Mouse (Mus musculus) heart, postnatal 0 days (tissue): ENCODE data around the gene Scn8a. TPM values are rescaled to one million over a fixed set of nuclear protein-coding genes. Genes with fewer than 3 reads are reported as not detected.

ENCODE experiments used
- ATAC-seq: fragments of 200-750 bp; cut with Nextera tagmentation; 2 replicates; pipeline ENCODE4 v1.8.0; 2017; ENCODE audit warnings: low read depth, moderate number of reproducible peaks, moderate library complexity; ENCODE audit not compliant: insufficient read depth
- DNase-seq: peaks from one replicate; pipeline ENCODE4 v3.0.0-alpha.2; 2016; ENCODE audit warnings: low spot score
- H3K27ac ChIP-seq: fragments of 300-500 bp; sonication (generic); 2 replicates; pipeline ENCODE4 v1.5.1; 2014; ENCODE audit warnings: low read depth, mild to moderate bottlenecking
- H3K27me3 ChIP-seq: fragments of 300-500 bp; sonication (generic); 2 replicates; pipeline ENCODE4 v1.6.1; 2014; ENCODE audit warnings: low read length, mixed read lengths; ENCODE audit not compliant: control insufficient read depth, insufficient read depth
- H3K36me3 ChIP-seq: fragments of 300-500 bp; sonication (generic); replicated peaks from 2 replicates; pipeline ENCODE4 v1.6.1; 2014; ENCODE audit warnings: low read length, mixed read lengths; ENCODE audit not compliant: control insufficient read depth, insufficient read depth
- H3K4me1 ChIP-seq: fragments of 300-500 bp; sonication (generic); 2 replicates; pipeline ENCODE4 v1.6.1; 2014; ENCODE audit warnings: antibody characterized with exemption; ENCODE audit not compliant: control insufficient read depth, insufficient read depth
- H3K4me2 ChIP-seq: fragments of 300-500 bp; sonication (generic); 2 replicates; pipeline ENCODE4 v1.6.1; 2014; ENCODE audit warnings: low read depth, mild to moderate bottlenecking, low read length, moderate library complexity
- H3K4me3 ChIP-seq: fragments of 300-500 bp; sonication (generic); 2 replicates; pipeline ENCODE4 v1.5.1; 2014; ENCODE audit warnings: low read depth, low read length
- H3K9ac ChIP-seq: fragments of 300-500 bp; sonication (generic); replicated peaks from 2 replicates; pipeline ENCODE4 v1.6.1; 2014; ENCODE audit warnings: low read depth, low read length, mixed read lengths
- H3K9me3 ChIP-seq: fragments of 300-500 bp; sonication (generic); replicated peaks from 2 replicates; pipeline ENCODE4 v1.6.1; 2016; ENCODE audit warnings: low read length; ENCODE audit not compliant: control insufficient read depth
- CTCF ChIP-seq: IDR thresholded peaks from 2 replicates; pipeline ENCODE4 v1.5.1; 2016; ENCODE audit warnings: antibody characterized with exemption, control low read depth, low read depth
- EP300 ChIP-seq: IDR thresholded peaks from 2 replicates; pipeline ENCODE4 v1.6.1; 2016; ENCODE audit warnings: antibody characterized with exemption, low read depth
- WGBS: fragments of 180-500 bp; shearing (Covaris S2); extraction: QIAGEN DNeasy Blood & Tissue Kit; methylation state at CpG from one replicate; pipeline ENCODE4 v1.1.7; 2014; 5-methylcytosine and 5-hydroxymethylcytosine counted together
- polyA plus RNA-seq: library from polyadenylated mRNA; unstranded; fragments of >200 nt; fragmentation: Nextera tagmentation; extraction: Ambion mirVana; gene quantifications from 2 replicates; pipeline ENCODE4 v1.2.1, GENCODE M21; 2015
- total RNA-seq: library from RNA; depleted of rRNA; stranded (reverse); fragments of >200 nt; gene quantifications from 2 replicates; pipeline ENCODE4 v1.2.3, GENCODE M21; 2014; ENCODE audit warnings: low replicate concordance

Gene Scn8a
- total and polyA plus RNA-seq, 2 experiments from 2014 or later = 0.16 TPM; not detected in 1

GRCm38 (mm10) chr15:101070762-101071161 is 201.1 kb downstream of the Scn8a start:
- H3K4me1 ChIP-seq = peaks cover 4% of the 10 kb centered on the region; the same call in 1 of the 2 replicates
- no peak overlapping the region for H3K9ac ChIP-seq
- no peaks in the 10 kb centered on the region for H3K9me3 ChIP-seq
- TF ChIP-seq EP300 = no peak
- TF ChIP-seq CTCF = no peak
- no peaks in the 10 kb centered on the region for H3K36me3 ChIP-seq
- H3K4me2 ChIP-seq = no peak overlapping the region
- peaks cover 4% of the 10 kb centered on the region; the same call in 1 of the 2 replicates for H3K27me3 ChIP-seq
- WGBS = 49% methylated on average over 5 of the region's 5 CpGs
- DNase-seq (no peak), ATAC-seq (no peak)
- no peak overlapping the region for H3K4me3 ChIP-seq
- H3K27ac ChIP-seq = no peak overlapping the region

- H3K27ac ChIP-seq = no peak overlapping the region
- TF ChIP-seq EP300 = no peak
- peaks cover 23% of the 10 kb centered on the region for H3K27me3 ChIP-seq
- no peaks in the 10 kb centered on the region for H3K36me3 ChIP-seq
- H3K4me1 ChIP-seq = peaks cover 4% of the 10 kb centered on the region; the same call in 1 of the 2 replicates
- no peak overlapping the region for H3K4me3 ChIP-seq
- ATAC-seq (no peak), DNase-seq (no peak)
- H3K9ac ChIP-seq = no peak overlapping the region
- WGBS = 38% methylated on average over 2 of the region's 2 CpGs
- H3K4me2 ChIP-seq = no peak overlapping the region
- no peaks in the 10 kb centered on the region for H3K9me3 ChIP-seq
These were observed 203.1 kb downstream of the Scn8a start for GRCm38 (mm10) chr15:101072736-101073135.

GRCm38 (mm10) chr15:101074067-101074466 is 204.4 kb downstream of the Scn8a start:
- H3K4me3 ChIP-seq = no peak overlapping the region
- peaks cover 4% of the 10 kb centered on the region; the same call in 1 of the 2 replicates for H3K4me1 ChIP-seq
- H3K36me3 ChIP-seq = no peaks in the 10 kb centered on the region
- H3K27ac ChIP-seq = no peak overlapping the region
- H3K9me3 ChIP-seq = no peaks in the 10 kb centered on the region
- ATAC-seq = no peak
- peaks cover 30% of the 10 kb centered on the region for H3K27me3 ChIP-seq
- no peak overlapping the region for H3K9ac ChIP-seq
- no peak for DNase-seq
- TF ChIP-seq EP300 = no peak
- no peak for TF ChIP-seq CTCF
- no peak overlapping the region for H3K4me2 ChIP-seq
- WGBS = 74% methylated on average over 5 of the region's 5 CpGs

- ATAC-seq = no peak
These were observed 205.5 kb downstream of the Scn8a start for GRCm38 (mm10) chr15:101075150-101075549.

GRCm38 (mm10) chr15:101075656-101076055 is 206.0 kb downstream of the Scn8a start:
- ATAC-seq (no peak), DNase-seq (no peak)
- Histone ChIP-seq H3K36me3 (no peaks in the 10 kb centered on the region), H3K27ac (no peak overlapping the region), H3K27me3 (peaks cover 40% of the 10 kb centered on the region), H3K9me3 (no peaks in the 10 kb centered on the region), H3K4me2 (no peak overlapping the region), H3K4me1 (peaks cover 4% of the 10 kb centered on the region; the same call in 1 of the 2 replicates), H3K9ac (no peak overlapping the region), H3K4me3 (no peak overlapping the region)
- TF ChIP-seq CTCF (no peak), EP300 (no peak)
- WGBS = 59% methylated on average over 5 of the region's 5 CpGs

More at GRCm38 (mm10) chr15:101075150-101075549, 205.5 kb downstream of the Scn8a start:
- no peak for DNase-seq
- no peak overlapping the region for H3K9ac ChIP-seq
- H3K4me1 ChIP-seq = peaks cover 4% of the 10 kb centered on the region; the same call in 1 of the 2 replicates
- H3K4me3 ChIP-seq = no peak overlapping the region
- no peak overlapping the region for H3K4me2 ChIP-seq
- H3K27me3 ChIP-seq = peaks cover 40% of the 10 kb centered on the region
- no peak for TF ChIP-seq EP300
- TF ChIP-seq CTCF = no peak
- H3K27ac ChIP-seq = no peak overlapping the region
- 67% methylated on average over 4 of the region's 4 CpGs for WGBS
- H3K36me3 ChIP-seq = no peaks in the 10 kb centered on the region
- no peaks in the 10 kb centered on the region for H3K9me3 ChIP-seq
